Comparison of ENCODE assay signal across 7 mouse cellular contexts in the genomic region with DNA sequence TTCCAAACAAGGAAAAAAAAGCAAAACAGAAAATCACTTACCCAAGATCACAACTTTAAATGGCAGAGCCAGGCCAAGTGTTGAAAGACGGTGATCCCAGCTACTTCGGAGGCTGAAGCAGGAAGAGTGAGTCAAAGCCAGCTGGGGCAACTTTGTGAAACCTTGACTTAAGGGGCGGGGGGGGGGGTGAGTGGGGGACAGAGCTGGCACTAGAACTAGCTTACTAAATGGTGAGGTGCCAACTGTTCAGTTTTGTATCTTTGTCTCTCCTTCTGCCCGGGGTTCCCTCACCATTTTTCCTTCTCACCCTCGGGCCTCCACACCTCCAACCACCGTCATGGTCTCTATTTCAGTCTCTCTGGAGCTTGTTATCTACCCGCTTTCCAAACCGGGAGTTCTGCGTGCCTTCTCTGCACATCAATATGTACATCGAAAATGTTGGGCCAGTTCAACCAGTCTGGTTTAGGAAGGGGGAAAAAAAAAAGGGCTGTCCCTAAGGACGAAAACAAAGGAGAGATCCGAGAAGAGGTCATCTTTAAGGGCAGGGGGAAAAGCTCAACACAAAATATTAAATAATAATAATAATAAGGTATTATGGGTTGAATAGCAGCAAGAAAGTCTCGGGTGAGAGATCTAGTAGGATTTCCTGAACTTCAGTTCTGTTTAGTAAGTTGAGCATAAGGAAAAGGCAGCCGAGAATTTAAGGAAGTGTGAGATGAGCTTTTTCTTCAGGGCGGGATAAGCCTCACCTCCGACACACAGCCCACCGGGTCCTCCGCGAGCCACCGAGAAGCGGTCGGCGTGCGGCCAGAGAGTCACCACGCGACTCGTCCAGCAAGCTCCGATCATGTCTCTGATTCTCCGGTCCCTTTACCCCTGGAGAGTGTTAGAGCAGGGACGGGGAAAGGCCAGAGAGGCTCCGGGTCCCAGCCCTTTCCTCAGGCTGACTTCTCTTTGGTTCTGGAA. TPM values are rescaled to one million over a fixed set of nuclear protein-coding genes. Genes with fewer than 3 reads are reported as not detected.
DNase-seq lines count a peak whose midpoint lies in the region; ATAC-seq lines count a peak whose summit lies in the region.

No protein-coding gene starts in this region.

- peak overlapping the region; percentile 73 for H3K4me3 ChIP-seq in lung, embryonic 16.5 days (ENCODE audit: low read length)
- H3K4me3 ChIP-seq in erythroblast, embryonic 14.5 days (replicated peaks): peak overlapping the region; percentile 83
- H3K4me3 ChIP-seq in limb, embryonic 10.5 days: peak overlapping the region; percentile 74
- peak overlapping the region; percentile 58 for H3K4me3 ChIP-seq in neural tube, embryonic 14.5 days (ENCODE audit: low read depth, low read length)

- peak; percentile 15; the same call in 1 of the 2 replicates for ATAC-seq in lung, embryonic 16.5 days (ENCODE audit: low read depth)
- peak; percentile 16 for ATAC-seq in neural tube, embryonic 14.5 days (ENCODE audit: low read depth)

- H3K27ac ChIP-seq in lung, embryonic 16.5 days (ENCODE audit: low read length): peak overlapping the region; percentile 86
- peak overlapping the region; percentile 94 for H3K27ac ChIP-seq in limb, embryonic 10.5 days
- peak overlapping the region; percentile 85 for H3K27ac ChIP-seq in neural tube, embryonic 14.5 days (ENCODE audit: low read depth, low read length)

- H3K9ac ChIP-seq in lung, embryonic 16.5 days (ENCODE audit: low read length): peak overlapping the region; percentile 89
- H3K9ac ChIP-seq in neural tube, embryonic 14.5 days (replicated peaks; ENCODE audit: low read depth, low read length): peak overlapping the region; percentile 70

- H3K9me3 ChIP-seq in lung, embryonic 16.5 days (ENCODE audit: control insufficient read depth, low read length): no peaks in the 10 kb centered on the region
- H3K9me3 ChIP-seq in erythroblast, embryonic 14.5 days (ENCODE audit: control insufficient read depth, low read length): no peaks in the 10 kb centered on the region
- H3K9me3 ChIP-seq in limb, embryonic 10.5 days (replicated peaks): no peaks in the 10 kb centered on the region
- no peaks in the 10 kb centered on the region for H3K9me3 ChIP-seq in neural tube, embryonic 14.5 days (ENCODE audit: control insufficient read depth, low read length)

- no peak for DNase-seq in lung, postnatal 10 days
- DNase-seq in limb, embryonic 10.5 days (ENCODE audit: low spot score): no peak
- no peak for DNase-seq in left cerebral cortex, adult 8-10 months (ENCODE audit: low spot score in 2 of 2)
- DNase-seq in urinary bladder, postnatal 10 days (ENCODE audit: low spot score): no peak

- no peaks in the 10 kb centered on the region for H3K27me3 ChIP-seq in lung, embryonic 16.5 days (ENCODE audit: control insufficient read depth, insufficient read depth, low read depth, low read length)
- H3K27me3 ChIP-seq in erythroblast, embryonic 14.5 days (ENCODE audit: control insufficient read depth): no peaks in the 10 kb centered on the region
- H3K27me3 ChIP-seq in limb, embryonic 10.5 days (ENCODE audit: low read depth, poor library complexity, severe bottlenecking): no peaks in the 10 kb centered on the region
- no peaks in the 10 kb centered on the region; the same call in 1 of the 2 replicates for H3K27me3 ChIP-seq in neural tube, embryonic 14.5 days (ENCODE audit: control insufficient read depth, insufficient read depth, low read length)

- H3K36me3 ChIP-seq in lung, embryonic 16.5 days (ENCODE audit: control insufficient read depth, insufficient read depth, low read length): peaks cover 33% of the 10 kb centered on the region
- peaks cover 56% of the 10 kb centered on the region for H3K36me3 ChIP-seq in erythroblast, embryonic 14.5 days (ENCODE audit: control insufficient read depth)
- peaks cover 51% of the 10 kb centered on the region for H3K36me3 ChIP-seq in limb, embryonic 10.5 days
- peaks cover 26% of the 10 kb centered on the region for H3K36me3 ChIP-seq in neural tube, embryonic 14.5 days (ENCODE audit: control insufficient read depth, insufficient read depth, low read length)

- WGBS in lung, embryonic 16.5 days: 8% methylated on average over 31 of the region's 31 CpGs
- 12% methylated on average over 31 of the region's 31 CpGs for WGBS in limb, embryonic 10.5 days
- WGBS in neural tube, embryonic 14.5 days: 13% methylated on average over 31 of the region's 31 CpGs

- peak overlapping the region; percentile 88 for H3K4me2 ChIP-seq in lung, embryonic 16.5 days (ENCODE audit: low read depth, low read length)
- H3K4me2 ChIP-seq in neural tube, embryonic 14.5 days (ENCODE audit: low read depth, low read length): peak overlapping the region; percentile 92

- H3K4me1 ChIP-seq in lung, embryonic 16.5 days (replicated peaks; ENCODE audit: control insufficient read depth, insufficient read depth, low read length): peaks cover 35% of the 10 kb centered on the region
- peaks cover 74% of the 10 kb centered on the region for H3K4me1 ChIP-seq in erythroblast, embryonic 14.5 days (ENCODE audit: control insufficient read depth)
- H3K4me1 ChIP-seq in limb, embryonic 10.5 days: peaks cover 63% of the 10 kb centered on the region
- peaks cover 36% of the 10 kb centered on the region for H3K4me1 ChIP-seq in neural tube, embryonic 14.5 days (ENCODE audit: control insufficient read depth, insufficient read depth, low read length)

RNA-seq across cellular contexts. Expression of a gene that starts 0.6 kb away (rescaled TPM):
- 28.9 TPM in 2 replicates for polyA plus RNA-seq in lung, embryonic 16.5 days (2015; fragmentation: Nextera tagmentation; extraction: Ambion mirVana)
- 5.1 and 5.7 TPM in 2 replicates for polyA plus RNA-seq in erythroblast, embryonic 14.5 days (2012)
- 45.5 and 49.3 TPM in 2 replicates for polyA plus RNA-seq in limb, embryonic 10.5 days (2016; fragmentation: Nextera tagmentation; extraction: Ambion mirVana)
- polyA plus RNA-seq in neural tube, embryonic 14.5 days (2014; fragmentation: Nextera tagmentation; extraction: Ambion mirVana): 15.6 and 19.1 TPM in 2 replicates
- total RNA-seq in left cerebral cortex, adult 8-10 months (2022): 10 to 100 TPM; 24.9 to 27.4 (median 25.3) TPM

RNA-seq across cellular contexts. Expression of a gene that starts 2.0 kb away (rescaled TPM):
- polyA plus RNA-seq in lung, embryonic 16.5 days (2015; fragmentation: Nextera tagmentation; extraction: Ambion mirVana): 984 and 1,005 TPM in 2 replicates
- polyA plus RNA-seq in erythroblast, embryonic 14.5 days (2012): 1,232 and 1,322 TPM in 2 replicates
- 1,218 and 1,459 TPM in 2 replicates for polyA plus RNA-seq in limb, embryonic 10.5 days (2016; fragmentation: Nextera tagmentation; extraction: Ambion mirVana)
- 603 and 609 TPM in 2 replicates for polyA plus RNA-seq in neural tube, embryonic 14.5 days (2014; fragmentation: Nextera tagmentation; extraction: Ambion mirVana)
- total RNA-seq in left cerebral cortex, adult 8-10 months (2022): 100 to 1,000 TPM; 340 to 384 (median 357) TPM

RNA-seq across cellular contexts. Expression of a gene that starts 3.8 kb away (rescaled TPM):
- polyA plus RNA-seq in lung, embryonic 16.5 days (2015; fragmentation: Nextera tagmentation; extraction: Ambion mirVana): 2.0 and 2.1 TPM in 2 replicates
- 0.03 and 0.11 TPM in 2 replicates for polyA plus RNA-seq in erythroblast, embryonic 14.5 days (2012)
- polyA plus RNA-seq in limb, embryonic 10.5 days (2016; fragmentation: Nextera tagmentation; extraction: Ambion mirVana): 2.1 and 2.4 TPM in 2 replicates
- polyA plus RNA-seq in neural tube, embryonic 14.5 days (2014; fragmentation: Nextera tagmentation; extraction: Ambion mirVana): 0.17 and 0.24 TPM in 2 replicates
- under 1 TPM in 1 of 4 experiments, not detected in 3; 0.14 TPM for total RNA-seq in left cerebral cortex, adult 8-10 months (2022)

RNA-seq across cellular contexts. Expression of a gene that starts 8.4 kb away (rescaled TPM):
- polyA plus RNA-seq in lung, embryonic 16.5 days (2015; fragmentation: Nextera tagmentation; extraction: Ambion mirVana): not detected in 2 replicates
- not detected in 2 replicates for polyA plus RNA-seq in erythroblast, embryonic 14.5 days (2012)
- polyA plus RNA-seq in limb, embryonic 10.5 days (2016; fragmentation: Nextera tagmentation; extraction: Ambion mirVana): not detected in 2 replicates
- not detected in 2 replicates for polyA plus RNA-seq in neural tube, embryonic 14.5 days (2014; fragmentation: Nextera tagmentation; extraction: Ambion mirVana)
- total RNA-seq in left cerebral cortex, adult 8-10 months (2022): not detected

RNA-seq across cellular contexts. Expression of a gene that starts 12.3 kb away (rescaled TPM):
- polyA plus RNA-seq in lung, embryonic 16.5 days (2015; fragmentation: Nextera tagmentation; extraction: Ambion mirVana): 1.5 and 1.7 TPM in 2 replicates
- 0.07 TPM in 2 replicates for polyA plus RNA-seq in erythroblast, embryonic 14.5 days (2012)
- 3.7 and 4.7 TPM in 2 replicates for polyA plus RNA-seq in limb, embryonic 10.5 days (2016; fragmentation: Nextera tagmentation; extraction: Ambion mirVana)
- 2.5 and 2.6 TPM in 2 replicates for polyA plus RNA-seq in neural tube, embryonic 14.5 days (2014; fragmentation: Nextera tagmentation; extraction: Ambion mirVana)
- total RNA-seq in left cerebral cortex, adult 8-10 months (2022): 100 to 1,000 TPM; 164 to 236 (median 186) TPM
